Mouse (Mus musculus) small intestine, adult 2 months (tissue): Measurements from ENCODE around the gene Ccdc87. TPM values are rescaled to one million over a fixed set of nuclear protein-coding genes. Genes with fewer than 3 reads are reported as not detected.

Source experiments
- H3K27ac ChIP-seq: fragments of 200-500 bp; 2 replicates; pipeline ENCODE4 v1.5.1; 2012; ENCODE audit warnings: low read depth, low read length, control low read depth, inconsistent platforms; ENCODE audit not compliant: insufficient read depth
- H3K27me3 ChIP-seq: fragments of 200-500 bp; 2 replicates; pipeline ENCODE4 v1.6.1; 2012; ENCODE audit warnings: mild to moderate bottlenecking, moderate library complexity, low read length, inconsistent platforms; ENCODE audit not compliant: control insufficient read depth, insufficient read depth
- H3K36me3 ChIP-seq: fragments of 200-500 bp; 2 replicates; pipeline ENCODE4 v1.6.1; 2012; ENCODE audit warnings: mild to moderate bottlenecking, low read length, control low read depth, inconsistent platforms; ENCODE audit not compliant: control insufficient read depth, insufficient read depth
- H3K4me1 ChIP-seq: fragments of 200-500 bp; 2 replicates; pipeline ENCODE4 v1.6.1; 2012; ENCODE audit warnings: low read length, inconsistent platforms, mixed read lengths; ENCODE audit not compliant: control insufficient read depth, insufficient read depth, insufficient read length
- H3K4me3 ChIP-seq: fragments of 200-500 bp; 2 replicates; pipeline ENCODE4 v1.5.1; 2012; ENCODE audit warnings: low read depth, mild to moderate bottlenecking, control low read depth, inconsistent platforms, low read length, moderate library complexity
- CTCF ChIP-seq: fragments of 200-500 bp; IDR thresholded peaks from 2 replicates; pipeline ENCODE4 v1.5.1; 2012; ENCODE audit warnings: low read depth, mild to moderate bottlenecking, control low read depth, inconsistent platforms, low read length, moderate library complexity, mixed read lengths; ENCODE audit not compliant: insufficient replicate concordance, insufficient read length; ENCODE audit errors: extremely low read depth
- POLR2A ChIP-seq: fragments of 200-500 bp; IDR thresholded peaks from 2 replicates; pipeline ENCODE4 v1.6.1; 2012; ENCODE audit warnings: low read depth, mild to moderate bottlenecking, control low read depth, inconsistent platforms, low read length, moderate library complexity
- WGBS: fragments of 180-500 bp; shearing (Covaris S2); methylation state at CpG from one replicate; pipeline ENCODE4 v1.1.7; 2018; 5-methylcytosine and 5-hydroxymethylcytosine counted together
- polyA plus RNA-seq: library from polyadenylated mRNA; depleted of rRNA; stranded (reverse); fragments of >200 nt; gene quantifications from 2 replicates; pipeline ENCODE4 v1.2.3, GENCODE M21; 2012; rRNA removed

Gene Ccdc87
- polyA plus RNA-seq, result 0.09 and 0.11 TPM in 2 replicates

- Histone ChIP-seq H3K27ac (peak within 1 kb of the TSS; percentile 28), H3K36me3 (no peaks in the 10 kb centered on the region), H3K27me3 (peaks cover 8% of the 10 kb centered on the region; the same call in 1 of the 2 replicates), H3K4me1 (peaks cover 18% of the 10 kb centered on the region), H3K4me3 (peak within 1 kb of the TSS; percentile 82)
- 1% methylated on average over 25 of the region's 25 CpGs for WGBS
- TF ChIP-seq CTCF (no peak), POLR2A (peak; percentile 77; the same call in 1 of the 2 replicates)
Measured at GRCm38 (mm10) chr19:4839149-4839548, at the start of gene Ccdc87, which contains the start of gene Ccs. Gene Ccdc87 (plus strand): TSS chr19:4839366. Gene Ccs (minus strand): TSS chr19:4839332.

- peaks cover 32% of the 10 kb centered on the region for H3K36me3 ChIP-seq
- H3K4me1 ChIP-seq, result no peaks in the 10 kb centered on the region; the same call in 1 of the 2 replicates
- TF ChIP-seq POLR2A (no peak; the same call in 1 of the 2 replicates), CTCF (no peak)
Measured at GRCm38 (mm10) chr19:4793281-4793830, 45.8 kb upstream of the Ccdc87 start.

GRCm38 (mm10) chr19:4793831-4794422 is 45.2 kb upstream of the Ccdc87 start, which contains the start of gene Rbm4:
Gene Rbm4 (minus strand): TSS chr19:4793901.
- TF ChIP-seq POLR2A (no peak), CTCF (no peak)
- no peaks in the 10 kb centered on the region for H3K27me3 ChIP-seq
- peaks cover 32% of the 10 kb centered on the region for H3K36me3 ChIP-seq
- under 1% methylated on average over 31 of the region's 31 CpGs for WGBS
- peak within 1 kb of the TSS; percentile 59 for H3K27ac ChIP-seq
- H3K4me3 ChIP-seq, result peak within 1 kb of the TSS; percentile 75
- no peaks in the 10 kb centered on the region; the same call in 1 of the 2 replicates for H3K4me1 ChIP-seq

More at GRCm38 (mm10) chr19:4793281-4793830, 45.8 kb upstream of the Ccdc87 start:
- under 1% methylated on average over 16 of the region's 16 CpGs for WGBS
- Histone ChIP-seq H3K4me3 (peak overlapping the region; percentile 66), H3K27me3 (no peaks in the 10 kb centered on the region), H3K27ac (peak overlapping the region; percentile 59)

GRCm38 (mm10) chr19:4795929-4796328 is 43.2 kb upstream of the Ccdc87 start:
- H3K36me3 ChIP-seq, result peaks cover 33% of the 10 kb centered on the region
- no peak overlapping the region for H3K4me3 ChIP-seq
- TF ChIP-seq CTCF (no peak), POLR2A (no peak)
- no peaks in the 10 kb centered on the region; the same call in 1 of the 2 replicates for H3K4me1 ChIP-seq
- WGBS, result 41% methylated on average over 1 of the region's 1 CpGs
- H3K27ac ChIP-seq, result no peak overlapping the region
- no peaks in the 10 kb centered on the region for H3K27me3 ChIP-seq

- TF ChIP-seq POLR2A, result no peak
- no peak for TF ChIP-seq CTCF
- WGBS, result 97% methylated on average over 2 of the region's 2 CpGs
- no peak overlapping the region for H3K27ac ChIP-seq
- H3K4me1 ChIP-seq, result no peaks in the 10 kb centered on the region
- no peaks in the 10 kb centered on the region for H3K27me3 ChIP-seq
- H3K4me3 ChIP-seq, result no peak overlapping the region
- peaks cover 40% of the 10 kb centered on the region for H3K36me3 ChIP-seq
Measured at GRCm38 (mm10) chr19:4797846-4798245, 41.3 kb upstream of the Ccdc87 start.

GRCm38 (mm10) chr19:4799083-4799482 is 40.1 kb upstream of the Ccdc87 start:
- no peak overlapping the region for H3K4me3 ChIP-seq
- no peak for TF ChIP-seq CTCF
- TF ChIP-seq POLR2A, result no peak
- H3K27ac ChIP-seq, result no peak overlapping the region
- no peaks in the 10 kb centered on the region for H3K4me1 ChIP-seq
- no peaks in the 10 kb centered on the region for H3K27me3 ChIP-seq
- 88% methylated on average over 5 of the region's 5 CpGs for WGBS
- H3K36me3 ChIP-seq, result peaks cover 52% of the 10 kb centered on the region

GRCm38 (mm10) chr19:4802691-4803091 is 36.5 kb upstream of the Ccdc87 start:
- Histone ChIP-seq H3K36me3 (peaks cover 50% of the 10 kb centered on the region), H3K4me3 (no peak overlapping the region), H3K4me1 (no peaks in the 10 kb centered on the region; the same call in 1 of the 2 replicates), H3K27ac (no peak overlapping the region), H3K27me3 (no peaks in the 10 kb centered on the region)
- 97% methylated on average over 7 of the region's 7 CpGs for WGBS
- no peak for TF ChIP-seq POLR2A

- no peaks in the 10 kb centered on the region for H3K27me3 ChIP-seq
- H3K4me3 ChIP-seq, result no peak overlapping the region
- 81% methylated on average over 10 of the region's 10 CpGs for WGBS
- peaks cover 48% of the 10 kb centered on the region for H3K36me3 ChIP-seq
- no peaks in the 10 kb centered on the region; the same call in 1 of the 2 replicates for H3K4me1 ChIP-seq
- no peak overlapping the region for H3K27ac ChIP-seq
- TF ChIP-seq CTCF (no peak), POLR2A (no peak)
Measured at GRCm38 (mm10) chr19:4803283-4803682, 35.9 kb upstream of the Ccdc87 start.
